Mouse (Mus musculus) B cell, adult (primary cell): ENCODE measurements around the gene Nupl1. TPM values are rescaled to one million over a fixed set of nuclear protein-coding genes. Genes with fewer than 3 reads are reported as not detected.

Source experiments
- total RNA-seq: library from RNA; stranded (reverse); gene quantifications from 4 replicates; pipeline ENCODE4 v1.2.4, GENCODE M21; 2023; ENCODE audit not compliant: inconsistent age

Nupl1 gene
- total RNA-seq = 0.19 TPM in 1 of 4 replicates, not detected in the others

DNA sequence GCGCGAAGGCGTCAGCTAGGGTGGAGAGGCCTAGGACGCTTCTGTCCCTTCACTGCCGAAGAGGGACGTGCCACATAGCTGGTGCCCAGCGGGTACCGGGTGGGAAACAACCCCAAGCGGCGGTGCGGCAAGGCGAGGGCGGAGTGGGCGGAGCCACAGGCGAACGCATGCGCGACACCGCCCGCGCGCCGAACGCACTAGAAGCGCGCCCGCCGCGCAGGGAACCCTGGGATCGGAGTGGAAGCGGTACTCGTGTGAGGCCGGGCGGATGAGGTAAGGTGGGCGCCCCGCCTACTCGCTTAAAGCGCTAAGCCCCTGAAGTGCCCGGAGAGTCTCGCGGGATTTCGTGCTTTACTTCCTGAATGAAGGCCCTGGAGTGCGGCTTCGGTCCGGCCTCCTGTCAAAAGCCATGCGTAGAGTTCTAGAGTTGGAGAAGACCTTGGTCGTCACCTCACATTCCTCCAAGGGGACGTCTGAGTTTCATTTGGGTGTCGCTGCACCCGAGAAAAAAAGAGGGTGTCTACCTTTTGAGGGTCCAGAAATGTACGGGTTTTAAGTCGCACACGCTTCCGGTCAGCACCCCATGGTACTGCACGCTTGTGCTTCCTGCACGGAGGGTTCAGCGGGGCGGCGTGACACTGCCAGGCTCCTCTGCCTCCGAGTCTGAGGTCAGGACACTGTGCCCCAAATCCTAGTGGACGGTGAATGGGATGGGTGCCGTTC lies at the start of gene Nupl1, which contains the start of gene Gm49336:
Nupl1 (minus strand) TSS at position 151 of the 723 bp plus-strand sequence.
Gm49336 (minus strand) TSS at position 227 of the 723 bp plus-strand sequence.

DNA sequence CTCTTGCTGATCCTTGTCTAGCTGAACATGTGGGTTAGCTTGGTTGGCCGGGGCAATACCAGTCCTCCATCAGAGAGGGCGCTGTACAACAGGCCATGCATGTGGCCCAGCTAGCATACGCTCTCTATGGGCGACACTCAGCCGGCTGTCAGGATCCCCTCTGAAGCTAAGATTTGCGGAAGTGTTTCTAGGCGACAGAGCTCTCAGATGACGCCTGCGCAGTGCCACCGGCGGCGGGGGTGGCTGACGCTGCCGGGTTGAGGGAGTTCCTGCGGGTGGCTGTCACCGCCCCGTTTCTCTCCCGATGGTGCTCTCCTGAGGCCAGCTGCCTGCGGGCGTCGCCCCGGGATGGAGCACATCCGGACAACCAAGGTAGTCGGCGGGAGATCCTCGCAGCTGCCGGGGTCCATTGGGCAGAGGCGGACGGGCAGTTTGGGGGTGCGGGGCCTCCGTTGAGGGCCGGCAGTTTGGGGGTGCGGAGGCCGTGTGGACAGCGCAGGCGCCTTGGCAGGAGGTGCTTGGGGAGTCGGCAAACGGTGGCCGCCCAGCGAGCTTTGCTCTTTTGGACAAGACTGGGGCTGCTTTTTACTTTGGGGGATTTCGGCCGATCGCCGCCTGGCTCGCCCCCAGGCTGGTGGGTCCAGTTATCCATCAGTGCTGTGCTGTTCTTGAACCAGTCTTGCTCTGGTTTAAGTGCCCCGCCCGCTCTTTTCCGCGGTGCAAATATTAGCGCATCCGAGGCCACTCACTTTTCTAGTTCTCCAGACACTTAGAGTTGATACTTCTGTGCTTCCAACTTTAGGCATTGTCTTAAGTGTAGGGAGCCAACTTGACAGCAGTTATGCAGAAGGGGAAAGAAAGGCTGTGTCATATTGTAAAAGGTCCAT lies 14.0 kb upstream of the Nupl1 start, which contains the start of gene Mtmr6:
Mtmr6 (plus strand) TSS at position 239 of the 887 bp plus-strand sequence.

DNA sequence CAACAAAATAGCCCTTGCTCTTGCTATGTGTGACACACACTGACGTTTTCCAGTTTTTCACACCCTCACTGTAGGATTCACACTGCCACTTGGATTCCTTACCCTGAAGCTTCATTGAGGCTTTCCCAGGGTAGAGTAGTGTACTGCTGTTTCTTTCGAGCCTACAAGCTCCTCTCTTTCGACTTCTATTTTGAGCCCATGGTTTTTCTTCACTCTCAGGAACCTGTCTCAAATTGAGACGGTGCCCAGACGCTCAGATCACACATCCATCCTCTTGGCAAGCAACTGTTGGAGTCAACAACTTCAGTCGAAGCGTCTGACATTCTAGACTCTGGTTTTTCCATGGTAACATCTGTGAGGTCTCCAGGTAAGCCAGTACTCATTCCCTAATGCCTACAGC lies 54.3 kb downstream of the Nupl1 start, which contains the start of gene Atp8a2:
Atp8a2 (minus strand) TSS at position 296 of the 400 bp plus-strand sequence.

Other genes with a start within 250 kb of the Nupl1 start
- gene Atp8a2, start 54.3 kb downstream of the Nupl1 start, total RNA-seq = 0.13 TPM in 1 of 4 replicates, not detected in the others
- gene Gm49336, start 76 bp upstream of the Nupl1 start, total RNA-seq = 48.2 to 62.2 TPM (median 54.0 TPM) in 4 replicates
- gene Mtmr6, start 13.8 kb upstream of the Nupl1 start, total RNA-seq = 34.8 to 39.5 TPM (median 36.1 TPM) in 4 replicates
- 0.06 to 0.30 TPM (median 0.13 TPM) in 4 replicates for gene Amer2, start 121.8 kb upstream of the Nupl1 start, total RNA-seq